Mouse (Mus musculus) forebrain, embryonic 15.5 days (tissue): ENCODE data around the gene Oas1h. TPM values are rescaled to one million over a fixed set of nuclear protein-coding genes. Genes with fewer than 3 reads are reported as not detected.
"Not testable (repeated sequence)": the region's sequence is repeated elsewhere in the genome, so short reads cannot be mapped to it uniquely, and the experiment has no call there.

Experiments
- ATAC-seq: fragments of 200-750 bp; cut with Nextera tagmentation; replicated peaks from 2 replicates; pipeline ENCODE4 v1.8.0; 2017; ENCODE audit warnings: mild to moderate bottlenecking, moderate TSS enrichment, moderate library complexity
- H3K27ac ChIP-seq: fragments of 300-500 bp; sonication (generic); replicated peaks from 2 replicates; pipeline ENCODE4 v1.5.1; 2015; ENCODE audit warnings: mild to moderate bottlenecking, inconsistent platforms
- H3K27me3 ChIP-seq: fragments of 300-500 bp; sonication (generic); 2 replicates; pipeline ENCODE4 v1.6.1; 2015; ENCODE audit warnings: inconsistent platforms
- H3K36me3 ChIP-seq: fragments of 300-500 bp; sonication (generic); 2 replicates; pipeline ENCODE4 v1.6.1; 2015; ENCODE audit warnings: mild to moderate bottlenecking, inconsistent platforms
- H3K4me1 ChIP-seq: fragments of 300-500 bp; sonication (generic); 2 replicates; pipeline ENCODE4 v1.6.1; 2015; ENCODE audit warnings: inconsistent platforms
- H3K4me2 ChIP-seq: fragments of 300-500 bp; sonication (generic); replicated peaks from 2 replicates; pipeline ENCODE4 v1.6.1; 2015; ENCODE audit warnings: mild to moderate bottlenecking, inconsistent platforms
- H3K4me3 ChIP-seq: fragments of 300-500 bp; sonication (generic); 2 replicates; pipeline ENCODE4 v1.5.1; 2015; ENCODE audit warnings: mild to moderate bottlenecking, inconsistent platforms
- H3K9ac ChIP-seq: fragments of 300-500 bp; sonication (generic); replicated peaks from 2 replicates; pipeline ENCODE4 v1.6.1; 2015; ENCODE audit warnings: mild to moderate bottlenecking, inconsistent platforms
- H3K9me3 ChIP-seq: fragments of 300-500 bp; sonication (generic); 2 replicates; pipeline ENCODE4 v1.6.1; 2016; ENCODE audit warnings: inconsistent platforms
- WGBS: fragments of 180-500 bp; shearing (Covaris S2); methylation state at CpG from one replicate; pipeline ENCODE4 v1.1.7; 2015; ENCODE audit warnings: mixed read lengths; 5-methylcytosine and 5-hydroxymethylcytosine counted together
- microRNA-seq: library from miRNA; unstranded; fragments of <30 nt; microRNA quantifications from one replicate; pipeline ENCODE4, GENCODE M21; 2016
- polyA plus RNA-seq: library from polyadenylated mRNA; unstranded; fragments of >200 nt; fragmentation: Nextera tagmentation; extraction: Ambion mirVana; gene quantifications from 2 replicates; pipeline ENCODE4 v1.2.1, GENCODE M21; 2015

Oas1h gene
- polyA plus RNA-seq, 1 experiment from 2014 or later: not detected

GRCm38 (mm10) chr5:120908196-120908920 lies 47.1 kb downstream of the Oas1h start:
- Histone ChIP-seq H3K4me2 (no peak overlapping the region), H3K4me3 (no peak overlapping the region), H3K9me3 (no peaks in the 10 kb centered on the region), H3K27me3 (no peaks in the 10 kb centered on the region), H3K4me1 (no peaks in the 10 kb centered on the region), H3K36me3 (no peaks in the 10 kb centered on the region), H3K9ac (no peak overlapping the region), H3K27ac (no peak overlapping the region)
- 56% methylated on average over 7 of the region's 7 CpGs for WGBS
- no peak for ATAC-seq

- not testable (repeated sequence) for H3K9me3 ChIP-seq, H3K9ac ChIP-seq, H3K36me3 ChIP-seq, H3K27me3 ChIP-seq, H3K4me2 ChIP-seq, H3K4me1 ChIP-seq, ATAC-seq, H3K4me3 ChIP-seq, H3K27ac ChIP-seq
- 42% methylated on average over 8 of the region's 8 CpGs for WGBS
Observed at GRCm38 (mm10) chr5:120914204-120914603, 53.0 kb downstream of the Oas1h start, which contains the start of gene Oas1d. Oas1d (plus strand) TSS chr5:120914536.

- H3K4me3 ChIP-seq, H3K4me2 ChIP-seq, H3K36me3 ChIP-seq, H3K4me1 ChIP-seq, H3K27me3 ChIP-seq, H3K27ac ChIP-seq, H3K9me3 ChIP-seq, ATAC-seq, H3K9ac ChIP-seq: not testable (repeated sequence)
- WGBS: 71% methylated on average over 2 of the region's 2 CpGs
Observed at GRCm38 (mm10) chr5:120919156-120919935, 58.1 kb downstream of the Oas1h start.

- no peaks in the 10 kb centered on the region for H3K27me3 ChIP-seq
- H3K4me1 ChIP-seq: no peaks in the 10 kb centered on the region
- H3K4me2 ChIP-seq: no peak overlapping the region
- ATAC-seq: no peak
- no peak overlapping the region for H3K27ac ChIP-seq
- no peaks in the 10 kb centered on the region for H3K9me3 ChIP-seq
- H3K4me3 ChIP-seq: no peak overlapping the region
- no peaks in the 10 kb centered on the region for H3K36me3 ChIP-seq
- H3K9ac ChIP-seq: no peak overlapping the region
- WGBS: 79% methylated on average over 3 of the region's 3 CpGs
Observed at GRCm38 (mm10) chr5:120920296-120920695, 59.1 kb downstream of the Oas1h start.

Small RNA genes lying within 50 kb of the gene (microRNA-seq; reads per million reads assigned to microRNA genes)
- gene Gm22907: not detected

Other genes starting within 250 kb of the Oas1h start
- 22.4 and 23.0 TPM in 2 replicates for gene Rita1, start 248.8 kb upstream of the Oas1h start, polyA plus RNA-seq
- 46.9 and 49.0 TPM in 2 replicates for gene Ddx54, start 248.7 kb upstream of the Oas1h start, polyA plus RNA-seq
- gene Cfap73, start 227.2 kb upstream of the Oas1h start, polyA plus RNA-seq: 0.47 and 1.2 TPM in 2 replicates
- 2.7 and 4.2 TPM in 2 replicates for gene Rasal1, start 212.6 kb upstream of the Oas1h start, polyA plus RNA-seq
- gene Dtx1, start 149.5 kb upstream of the Oas1h start, polyA plus RNA-seq: 48.2 and 52.8 TPM in 2 replicates
- gene Oas2, start 111.6 kb upstream of the Oas1h start, polyA plus RNA-seq: 0.08 and 0.14 TPM in 2 replicates
- gene Oas3, start 83.8 kb upstream of the Oas1h start, polyA plus RNA-seq: 0.22 and 0.40 TPM in 2 replicates
- gene Oas1e, start 65.9 kb upstream of the Oas1h start, polyA plus RNA-seq: 0.26 TPM in 1 of 2 replicates, not detected in the other
- 0.20 and 0.41 TPM in 2 replicates for gene Oas1c, start 48.9 kb upstream of the Oas1h start, polyA plus RNA-seq
- not detected in 2 replicates for gene Oas1f, start 14.1 kb upstream of the Oas1h start, polyA plus RNA-seq
- 0.09 and 0.23 TPM in 2 replicates for gene Oas1g, start 26.2 kb downstream of the Oas1h start, polyA plus RNA-seq
- 0.45 and 0.89 TPM in 2 replicates for gene Oas1a, start 46.1 kb downstream of the Oas1h start, polyA plus RNA-seq
- gene Oas1d, start 53.1 kb downstream of the Oas1h start, polyA plus RNA-seq: 0.18 TPM in 1 of 2 replicates, not detected in the other
- 21.1 and 21.3 TPM in 2 replicates for gene Rph3a, start 148.7 kb downstream of the Oas1h start, polyA plus RNA-seq